Mouse (Mus musculus): ENCODE data around the gene Sfmbt2. TPM values are rescaled to one million over a fixed set of nuclear protein-coding genes. Genes with fewer than 3 reads are reported as not detected.

The Sfmbt2 gene
- polyA plus RNA-seq, 1 experiment = 103 TPM

DNA sequence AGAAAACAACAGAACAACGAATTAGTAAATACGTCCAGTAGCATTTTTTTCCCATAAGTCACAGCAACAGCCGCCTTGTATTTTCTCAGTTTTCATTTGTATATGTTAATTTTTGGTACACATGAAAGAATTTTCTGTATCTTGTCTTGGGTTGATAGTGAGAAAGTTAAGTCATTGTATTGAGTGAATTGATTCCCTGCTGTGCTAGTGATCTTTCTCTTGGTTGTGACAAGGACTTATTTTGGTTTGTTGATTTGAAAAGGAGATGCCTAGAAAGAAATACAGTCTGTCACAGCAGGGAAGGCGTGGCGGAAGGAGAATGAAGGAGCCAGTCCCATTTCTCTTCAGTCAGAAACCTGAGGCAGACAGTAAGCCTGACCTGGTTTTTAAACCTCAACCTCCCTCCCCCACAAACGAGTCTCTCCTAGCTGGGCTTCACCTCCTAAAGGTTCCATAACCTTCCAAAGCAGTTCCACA lies 50.7 kb downstream of the Sfmbt2 start:
- Histone ChIP-seq H3K9me3 (replicated peaks; ENCODE audit: control insufficient read depth, insufficient read depth, low read length, poor library complexity, severe bottlenecking) (no peaks in the 10 kb centered on the region), H3K27ac (ENCODE audit: insufficient read depth, low read length) (no peak overlapping the region), H3K4me1 (ENCODE audit: control insufficient read depth, insufficient read depth, low read length) (no peaks in the 10 kb centered on the region), H3K36me3 (ENCODE audit: control insufficient read depth, insufficient read depth, low read length, poor library complexity, severe bottlenecking) (no peaks in the 10 kb centered on the region), H3K9ac (ENCODE audit: low read depth, poor library complexity, severe bottlenecking) (no peak overlapping the region), H3K4me3 (ENCODE audit: low read depth, low read length) (no peak overlapping the region), H3K27me3 (ENCODE audit: control insufficient read depth, insufficient read depth, low read length, poor library complexity, severe bottlenecking) (no peaks in the 10 kb centered on the region)
- TF ChIP-seq CTCF (IDR thresholded peaks at IDR 0.05; ENCODE audit: low read depth, low read length) (no peak), POLR2A (IDR thresholded peaks at IDR 0.05; ENCODE audit: insufficient read depth, low read length) (no peak), EP300 (IDR thresholded peaks at IDR 0.05; ENCODE audit: insufficient read depth, low read depth, low read length) (no peak)

- Histone ChIP-seq H3K4me3 (ENCODE audit: low read depth, low read length) (no peak overlapping the region), H3K27ac (ENCODE audit: insufficient read depth, low read length) (no peak overlapping the region), H3K36me3 (ENCODE audit: control insufficient read depth, insufficient read depth, low read length, poor library complexity, severe bottlenecking) (no peaks in the 10 kb centered on the region; the same call in none of the 2 replicates), H3K27me3 (ENCODE audit: control insufficient read depth, insufficient read depth, low read length, poor library complexity, severe bottlenecking) (no peaks in the 10 kb centered on the region), H3K9me3 (replicated peaks; ENCODE audit: control insufficient read depth, insufficient read depth, low read length, poor library complexity, severe bottlenecking) (no peaks in the 10 kb centered on the region), H3K4me1 (ENCODE audit: control insufficient read depth, insufficient read depth, low read length) (no peaks in the 10 kb centered on the region), H3K9ac (ENCODE audit: low read depth, poor library complexity, severe bottlenecking) (no peak overlapping the region)
- TF ChIP-seq CTCF (IDR thresholded peaks at IDR 0.05; ENCODE audit: low read depth, low read length) = no peak
- TF ChIP-seq POLR2A (IDR thresholded peaks at IDR 0.05; ENCODE audit: insufficient read depth, low read length) = no peak
- TF ChIP-seq EP300 (IDR thresholded peaks at IDR 0.05; ENCODE audit: insufficient read depth, low read depth, low read length) = no peak
Observed at GRCm38 (mm10) chr2:10437290-10437689, 67.0 kb downstream of the Sfmbt2 start.

GRCm38 (mm10) chr2:10441811-10442210 lies 71.5 kb downstream of the Sfmbt2 start:
- Histone ChIP-seq H3K27me3 (ENCODE audit: control insufficient read depth, insufficient read depth, low read length, poor library complexity, severe bottlenecking) (no peaks in the 10 kb centered on the region), H3K4me1 (ENCODE audit: control insufficient read depth, insufficient read depth, low read length) (no peaks in the 10 kb centered on the region), H3K9me3 (replicated peaks; ENCODE audit: control insufficient read depth, insufficient read depth, low read length, poor library complexity, severe bottlenecking) (no peaks in the 10 kb centered on the region), H3K4me3 (ENCODE audit: low read depth, low read length) (no peak overlapping the region), H3K36me3 (ENCODE audit: control insufficient read depth, insufficient read depth, low read length, poor library complexity, severe bottlenecking) (no peaks in the 10 kb centered on the region; the same call in none of the 2 replicates), H3K9ac (ENCODE audit: low read depth, poor library complexity, severe bottlenecking) (no peak overlapping the region), H3K27ac (ENCODE audit: insufficient read depth, low read length) (no peak overlapping the region)
- TF ChIP-seq POLR2A (IDR thresholded peaks at IDR 0.05; ENCODE audit: insufficient read depth, low read length) = no peak
- TF ChIP-seq EP300 (IDR thresholded peaks at IDR 0.05; ENCODE audit: insufficient read depth, low read depth, low read length) = no peak
- TF ChIP-seq CTCF (IDR thresholded peaks at IDR 0.05; ENCODE audit: low read depth, low read length) = no peak

DNA sequence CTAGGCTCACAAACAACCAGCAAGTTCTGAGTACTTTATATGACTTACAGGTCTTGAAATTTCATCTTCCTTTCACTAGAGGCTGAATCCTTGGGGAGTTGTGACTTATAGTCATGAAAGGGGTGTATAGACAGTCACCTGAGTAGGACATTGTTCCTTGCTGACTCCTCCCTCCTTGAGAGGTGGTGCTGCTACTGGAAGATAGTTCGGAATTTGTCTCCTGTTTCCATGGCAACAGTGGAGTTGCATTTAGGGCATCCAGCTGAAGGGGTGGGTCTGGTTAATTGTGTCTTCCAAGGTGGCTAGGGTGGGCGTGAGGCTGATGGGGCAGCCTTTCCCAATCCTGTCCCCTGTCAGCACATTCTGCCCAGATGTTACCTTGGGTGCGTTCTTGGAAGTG lies 83.3 kb downstream of the Sfmbt2 start:
- no peak overlapping the region for H3K27ac ChIP-seq (ENCODE audit: insufficient read depth, low read length)
- H3K9ac ChIP-seq (ENCODE audit: low read depth, poor library complexity, severe bottlenecking) = no peak overlapping the region
- no peaks in the 10 kb centered on the region for H3K9me3 ChIP-seq (replicated peaks; ENCODE audit: control insufficient read depth, insufficient read depth, low read length, poor library complexity, severe bottlenecking)
- no peaks in the 10 kb centered on the region for H3K27me3 ChIP-seq (ENCODE audit: control insufficient read depth, insufficient read depth, low read length, poor library complexity, severe bottlenecking)
- no peak for TF ChIP-seq POLR2A (IDR thresholded peaks at IDR 0.05; ENCODE audit: insufficient read depth, low read length)
- no peak for TF ChIP-seq CTCF (IDR thresholded peaks at IDR 0.05; ENCODE audit: low read depth, low read length)
- no peak for TF ChIP-seq EP300 (IDR thresholded peaks at IDR 0.05; ENCODE audit: insufficient read depth, low read depth, low read length)
- no peaks in the 10 kb centered on the region for H3K4me1 ChIP-seq (ENCODE audit: control insufficient read depth, insufficient read depth, low read length)
- no peak overlapping the region for H3K4me3 ChIP-seq (ENCODE audit: low read depth, low read length)
- peaks cover 3% of the 10 kb centered on the region; the same call in 1 of the 2 replicates for H3K36me3 ChIP-seq (ENCODE audit: control insufficient read depth, insufficient read depth, low read length, poor library complexity, severe bottlenecking)

GRCm38 (mm10) chr2:10458309-10458708 lies 88.0 kb downstream of the Sfmbt2 start:
- no peak overlapping the region for H3K9ac ChIP-seq (ENCODE audit: low read depth, poor library complexity, severe bottlenecking)
- no peaks in the 10 kb centered on the region for H3K27me3 ChIP-seq (ENCODE audit: control insufficient read depth, insufficient read depth, low read length, poor library complexity, severe bottlenecking)
- H3K4me3 ChIP-seq (ENCODE audit: low read depth, low read length) = no peak overlapping the region
- H3K9me3 ChIP-seq (replicated peaks; ENCODE audit: control insufficient read depth, insufficient read depth, low read length, poor library complexity, severe bottlenecking) = no peaks in the 10 kb centered on the region
- no peaks in the 10 kb centered on the region for H3K4me1 ChIP-seq (ENCODE audit: control insufficient read depth, insufficient read depth, low read length)
- no peak overlapping the region for H3K27ac ChIP-seq (ENCODE audit: insufficient read depth, low read length)
- peaks cover 3% of the 10 kb centered on the region; the same call in 1 of the 2 replicates for H3K36me3 ChIP-seq (ENCODE audit: control insufficient read depth, insufficient read depth, low read length, poor library complexity, severe bottlenecking)
- no peak for TF ChIP-seq POLR2A (IDR thresholded peaks at IDR 0.05; ENCODE audit: insufficient read depth, low read length)

DNA sequence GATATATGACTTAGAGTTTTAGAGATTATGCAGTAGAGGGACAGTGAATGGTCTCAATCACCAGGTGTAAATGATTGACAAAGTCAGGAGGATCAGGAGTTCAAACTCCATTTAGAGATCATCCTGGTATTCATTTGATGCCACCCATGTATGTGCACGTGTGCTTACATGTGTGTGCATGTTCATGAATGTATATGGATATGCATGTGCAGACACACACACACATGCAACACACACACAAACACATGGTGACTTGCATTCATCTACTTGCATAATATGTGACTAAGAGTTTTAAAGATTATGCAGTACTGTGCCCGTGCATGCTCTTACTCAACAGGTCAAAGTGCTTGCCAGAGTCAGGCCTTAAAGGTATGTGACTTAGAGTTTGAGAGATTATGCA lies 146.2 kb downstream of the Sfmbt2 start:
- H3K4me1 ChIP-seq (ENCODE audit: control insufficient read depth, insufficient read depth, low read length) = no peaks in the 10 kb centered on the region
- H3K9me3 ChIP-seq (replicated peaks; ENCODE audit: control insufficient read depth, insufficient read depth, low read length, poor library complexity, severe bottlenecking) = no peaks in the 10 kb centered on the region
- no peak overlapping the region for H3K9ac ChIP-seq (ENCODE audit: low read depth, poor library complexity, severe bottlenecking)
- H3K4me3 ChIP-seq (ENCODE audit: low read depth, low read length) = no peak overlapping the region
- no peaks in the 10 kb centered on the region for H3K27me3 ChIP-seq (ENCODE audit: control insufficient read depth, insufficient read depth, low read length, poor library complexity, severe bottlenecking)
- no peak overlapping the region for H3K27ac ChIP-seq (ENCODE audit: insufficient read depth, low read length)
- TF ChIP-seq CTCF (IDR thresholded peaks at IDR 0.05; ENCODE audit: low read depth, low read length) (no peak), EP300 (IDR thresholded peaks at IDR 0.05; ENCODE audit: insufficient read depth, low read depth, low read length) (no peak)
- no peaks in the 10 kb centered on the region for H3K36me3 ChIP-seq (ENCODE audit: control insufficient read depth, insufficient read depth, low read length, poor library complexity, severe bottlenecking)

Measured in ES-Bruce4 (cell line).